Mouse (Mus musculus) neural tube, embryonic 14.5 days (tissue): ENCODE data around the gene Sf3b5. TPM values are rescaled to one million over a fixed set of nuclear protein-coding genes. Genes with fewer than 3 reads are reported as not detected.

Experiments
- ATAC-seq: fragments of 200-750 bp; cut with Nextera tagmentation; 2 replicates; pipeline ENCODE4 v1.8.0; 2017; ENCODE audit warnings: low read depth, mild to moderate bottlenecking, moderate TSS enrichment, moderate library complexity
- H3K27ac ChIP-seq: fragments of 300-500 bp; sonication (generic); 2 replicates; pipeline ENCODE4 v1.5.1; 2014; ENCODE audit warnings: low read depth, mild to moderate bottlenecking, control low read depth, low read length, moderate library complexity, mixed read lengths
- H3K27me3 ChIP-seq: fragments of 300-500 bp; sonication (generic); 2 replicates; pipeline ENCODE4 v1.6.1; 2014; ENCODE audit warnings: low read length; ENCODE audit not compliant: control insufficient read depth, insufficient read depth
- H3K36me3 ChIP-seq: fragments of 300-500 bp; sonication (generic); 2 replicates; pipeline ENCODE4 v1.6.1; 2014; ENCODE audit warnings: low read length, mixed read lengths; ENCODE audit not compliant: control insufficient read depth, insufficient read depth
- H3K4me1 ChIP-seq: fragments of 300-500 bp; sonication (generic); 2 replicates; pipeline ENCODE4 v1.6.1; 2014; ENCODE audit warnings: low read length; ENCODE audit not compliant: control insufficient read depth, insufficient read depth
- H3K4me2 ChIP-seq: fragments of 300-500 bp; sonication (generic); 2 replicates; pipeline ENCODE4 v1.6.1; 2014; ENCODE audit warnings: mild to moderate bottlenecking, low read depth, low read length, control low read depth
- H3K4me3 ChIP-seq: fragments of 300-500 bp; sonication (generic); 2 replicates; pipeline ENCODE4 v1.5.1; 2014; ENCODE audit warnings: low read depth, low read length, control low read depth, mixed read lengths
- H3K9ac ChIP-seq: fragments of 300-500 bp; sonication (generic); replicated peaks from 2 replicates; pipeline ENCODE4 v1.6.1; 2014; ENCODE audit warnings: low read depth, mild to moderate bottlenecking, control low read depth, low read length, mixed read lengths
- H3K9me3 ChIP-seq: fragments of 300-500 bp; sonication (generic); 2 replicates; pipeline ENCODE4 v1.6.1; 2016; ENCODE audit warnings: low read length; ENCODE audit not compliant: control insufficient read depth
- WGBS: fragments of 180-500 bp; shearing (Covaris S2); extraction: QIAGEN DNeasy Blood & Tissue Kit; methylation state at CpG from one replicate; pipeline ENCODE4 v1.1.7; 2014; 5-methylcytosine and 5-hydroxymethylcytosine counted together
- polyA plus RNA-seq: library from polyadenylated mRNA; unstranded; fragments of >200 nt; fragmentation: Nextera tagmentation; extraction: Ambion mirVana; gene quantifications from 2 replicates; pipeline ENCODE4 v1.2.1, GENCODE M21; 2014

Gene Sf3b5
- polyA plus RNA-seq, 1 experiment from 2014 or later = 28.0 TPM

DNA sequence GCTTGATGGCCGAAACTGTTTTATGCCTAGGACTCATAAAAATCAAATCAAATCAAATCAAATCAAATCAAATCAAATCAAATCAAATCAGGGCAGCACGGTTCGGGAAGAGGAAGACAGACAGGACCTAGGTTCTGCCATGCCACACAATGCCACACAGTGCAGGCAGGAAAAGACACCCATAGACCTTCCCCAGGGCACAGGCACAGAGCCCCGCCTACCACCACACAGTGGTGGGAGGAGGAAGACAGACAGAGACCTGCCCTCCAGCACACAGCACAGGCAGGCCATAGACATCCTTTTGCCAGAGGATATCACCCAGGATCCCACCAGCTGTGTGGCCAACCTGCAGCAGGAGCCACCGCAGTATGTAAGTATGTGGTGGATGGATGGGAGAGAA is 13.2 kb upstream of the Sf3b5 start:
- no peak for ATAC-seq
- Histone ChIP-seq H3K27ac (no peak overlapping the region), H3K9ac (no peak overlapping the region), H3K4me2 (no peak overlapping the region), H3K4me1 (no peaks in the 10 kb centered on the region), H3K4me3 (no peak overlapping the region), H3K36me3 (no peaks in the 10 kb centered on the region), H3K9me3 (no peaks in the 10 kb centered on the region), H3K27me3 (no peaks in the 10 kb centered on the region)
- WGBS = 87% methylated on average over 5 of the region's 5 CpGs

DNA sequence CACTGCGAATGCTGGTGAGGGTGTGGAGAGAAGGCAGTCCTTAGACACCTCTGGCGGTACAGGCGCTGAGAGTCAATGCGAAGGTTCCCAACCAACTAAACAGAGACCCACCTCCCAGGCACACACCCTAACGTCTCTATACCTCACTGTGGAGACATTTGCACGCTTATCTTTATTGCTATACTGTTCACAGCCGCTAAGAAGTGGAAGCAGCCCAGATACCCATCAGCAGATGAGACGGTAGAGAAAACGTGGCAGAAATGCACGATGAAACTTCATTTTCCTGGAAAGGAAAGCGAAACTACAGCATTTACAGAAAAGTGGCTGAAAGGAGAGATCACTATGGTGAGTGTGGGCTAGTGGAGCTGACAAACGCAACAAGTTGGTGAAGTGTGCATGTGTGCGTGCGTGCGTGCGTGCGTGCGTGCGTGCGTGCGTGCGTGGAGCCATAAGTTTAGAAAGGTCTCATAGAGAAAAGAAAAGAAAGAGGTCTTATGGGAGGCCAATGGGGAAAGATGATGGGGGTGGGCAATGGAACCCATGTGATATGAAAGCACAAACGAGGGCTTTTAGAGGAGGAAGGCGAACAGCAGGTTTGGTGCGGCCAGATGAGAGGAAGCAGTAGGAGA is 11.6 kb upstream of the Sf3b5 start:
- Histone ChIP-seq H3K27me3 (no peaks in the 10 kb centered on the region), H3K9me3 (no peaks in the 10 kb centered on the region), H3K4me3 (no peak overlapping the region), H3K36me3 (no peaks in the 10 kb centered on the region), H3K4me2 (no peak overlapping the region), H3K27ac (no peak overlapping the region), H3K9ac (no peak overlapping the region), H3K4me1 (no peaks in the 10 kb centered on the region)
- WGBS = 91% methylated on average over 25 of the region's 25 CpGs
- no peak for ATAC-seq

- peak; percentile 86 for ATAC-seq
- no peak overlapping the region for H3K4me3 ChIP-seq
- H3K9me3 ChIP-seq = no peaks in the 10 kb centered on the region
- no peak overlapping the region for H3K4me2 ChIP-seq
- no peak overlapping the region for H3K27ac ChIP-seq
- H3K4me1 ChIP-seq = no peaks in the 10 kb centered on the region
- no peaks in the 10 kb centered on the region for H3K36me3 ChIP-seq
- 47% methylated on average over 17 of the region's 17 CpGs for WGBS
- no peak overlapping the region for H3K9ac ChIP-seq
- no peaks in the 10 kb centered on the region for H3K27me3 ChIP-seq
Measured at GRCm38 (mm10) chr10:12996736-12997477, 8.2 kb upstream of the Sf3b5 start.

DNA sequence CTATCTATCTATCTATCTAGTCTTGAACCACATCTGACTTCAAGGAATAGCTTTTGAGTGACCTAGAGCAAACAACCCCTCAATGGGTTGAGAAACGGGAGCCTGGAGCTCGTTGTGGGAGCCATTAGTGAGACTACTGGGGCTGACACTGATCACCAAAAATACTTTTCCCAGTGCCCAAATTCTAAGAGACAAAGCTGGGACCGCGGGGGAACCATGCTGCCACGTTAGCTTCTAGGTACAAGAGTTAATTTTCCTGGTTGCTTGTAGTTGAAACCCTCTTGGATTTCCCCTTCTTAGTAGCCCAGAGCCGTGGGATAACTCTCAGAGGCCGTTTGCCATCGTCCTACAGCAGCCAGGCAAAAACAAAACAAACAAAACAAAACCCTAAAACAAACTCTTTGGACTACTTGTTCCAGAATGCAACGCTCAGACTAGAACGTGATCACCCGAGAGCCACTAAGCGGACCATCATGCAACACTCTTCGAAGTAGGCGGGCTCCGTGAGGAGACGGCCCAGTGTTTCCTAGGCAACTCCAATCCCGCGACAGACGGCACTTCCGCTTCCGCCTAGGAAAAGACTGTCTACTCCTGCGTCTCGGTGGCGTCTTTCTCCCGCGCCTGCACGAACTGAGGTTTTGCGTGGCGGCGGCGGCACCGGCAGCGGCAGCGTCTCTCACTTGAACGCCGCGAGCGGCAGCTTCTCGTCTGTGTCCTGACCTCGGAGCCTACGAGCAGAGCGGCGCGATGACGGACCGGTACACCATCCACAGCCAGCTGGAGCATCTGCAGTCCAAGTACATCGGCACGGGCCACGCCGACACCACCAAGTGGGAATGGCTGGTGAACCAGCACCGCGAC is 3.0 kb downstream of the Sf3b5 start:
- ATAC-seq = peak; percentile 100

GRCm38 (mm10) chr10:13008737-13009121 is 3.6 kb downstream of the Sf3b5 start:
- H3K9me3 ChIP-seq = no peaks in the 10 kb centered on the region
- ATAC-seq = peak; percentile 31; the same call in 1 of the 2 replicates

More for the DNA sequence above, 3.0 kb downstream of the Sf3b5 start:
- Histone ChIP-seq H3K4me2 (peak overlapping the region; percentile 57), H3K27me3 (0 out of 2 replicates have a peak, but pooled peaks cover 3% of the 10 kb centered on the region), H3K9ac (peak overlapping the region; percentile 72), H3K4me1 (peaks cover 8% of the 10 kb centered on the region; the same call in 1 of the 2 replicates), H3K9me3 (no peaks in the 10 kb centered on the region), H3K4me3 (peak overlapping the region; percentile 77), H3K27ac (peak overlapping the region; percentile 72; the same call in 1 of the 2 replicates), H3K36me3 (no peaks in the 10 kb centered on the region)
- WGBS = 3% methylated on average over 52 of the region's 52 CpGs

DNA sequence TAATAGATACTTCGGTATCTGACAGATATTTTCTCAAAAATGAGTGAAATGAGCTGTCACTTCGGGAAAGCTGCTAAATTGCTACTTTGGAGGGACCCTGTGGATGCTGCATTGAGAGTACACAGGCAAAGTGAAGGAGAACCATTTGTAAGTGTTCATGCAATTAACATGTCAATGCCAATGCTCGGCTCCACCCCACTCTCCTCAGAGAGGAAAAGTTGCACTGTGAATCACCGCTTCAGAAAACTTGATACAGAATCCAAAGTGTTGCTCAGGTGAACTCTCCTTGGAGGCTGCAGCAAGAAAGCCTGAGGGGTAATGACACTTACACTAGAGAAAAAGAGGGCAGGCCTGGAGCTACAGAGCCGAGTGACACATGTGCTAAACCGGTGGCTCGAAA is 8.9 kb downstream of the Sf3b5 start:
- Histone ChIP-seq H3K27me3 (no peaks in the 10 kb centered on the region), H3K27ac (no peak overlapping the region), H3K9ac (no peak overlapping the region), H3K4me2 (no peak overlapping the region), H3K4me1 (peaks cover 7% of the 10 kb centered on the region; the same call in 1 of the 2 replicates), H3K9me3 (no peaks in the 10 kb centered on the region), H3K36me3 (no peaks in the 10 kb centered on the region), H3K4me3 (no peak overlapping the region)
- no peak for ATAC-seq
- WGBS = 71% methylated on average over 7 of the region's 7 CpGs

More at GRCm38 (mm10) chr10:13008737-13009121, 3.6 kb downstream of the Sf3b5 start:
- peak overlapping the region; percentile 57 for H3K4me2 ChIP-seq
- 0 out of 2 replicates have a peak, but pooled peaks cover 3% of the 10 kb centered on the region for H3K27me3 ChIP-seq
- H3K27ac ChIP-seq = peak overlapping the region; percentile 72; the same call in 1 of the 2 replicates
- H3K9ac ChIP-seq = peak overlapping the region; percentile 72
- H3K4me3 ChIP-seq = peak overlapping the region; percentile 77
- WGBS = under 1% methylated on average over 29 of the region's 29 CpGs
- no peaks in the 10 kb centered on the region for H3K36me3 ChIP-seq
- peaks cover 8% of the 10 kb centered on the region; the same call in 1 of the 2 replicates for H3K4me1 ChIP-seq

- H3K27ac ChIP-seq = no peak overlapping the region
- no peaks in the 10 kb centered on the region for H3K36me3 ChIP-seq
- peak; percentile 52 for ATAC-seq
- no peaks in the 10 kb centered on the region for H3K9me3 ChIP-seq
- H3K4me2 ChIP-seq = no peak overlapping the region
- no peaks in the 10 kb centered on the region for H3K27me3 ChIP-seq
- no peaks in the 10 kb centered on the region for H3K4me1 ChIP-seq
- WGBS = 26% methylated on average over 4 of the region's 4 CpGs
- no peak overlapping the region for H3K4me3 ChIP-seq
- no peak overlapping the region for H3K9ac ChIP-seq
Measured at GRCm38 (mm10) chr10:13016573-13016972, 11.4 kb downstream of the Sf3b5 start.

DNA sequence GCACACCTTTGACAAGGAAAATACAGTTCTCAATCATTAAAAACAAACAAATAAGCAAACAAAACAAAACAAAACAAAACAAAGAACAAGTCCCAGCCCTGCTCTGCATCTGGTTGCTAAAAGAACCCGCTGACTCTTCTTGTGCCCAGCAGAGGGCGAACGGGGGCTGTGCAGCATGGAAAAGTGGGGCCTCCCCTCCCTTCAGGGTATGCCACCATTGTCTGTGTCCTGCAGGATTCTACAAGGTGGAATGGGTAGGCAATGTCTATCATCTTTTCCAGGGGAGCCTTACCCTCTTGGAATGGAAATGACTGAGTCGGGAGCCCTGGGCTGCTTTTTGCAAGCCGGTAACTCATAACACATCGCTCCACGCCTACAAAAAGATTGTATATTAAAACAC is 13.4 kb downstream of the Sf3b5 start:
- Histone ChIP-seq H3K36me3 (no peaks in the 10 kb centered on the region), H3K4me1 (no peaks in the 10 kb centered on the region), H3K27ac (no peak overlapping the region), H3K9me3 (no peaks in the 10 kb centered on the region), H3K4me2 (no peak overlapping the region), H3K4me3 (no peak overlapping the region), H3K27me3 (no peaks in the 10 kb centered on the region), H3K9ac (no peak overlapping the region)
- ATAC-seq = peak; percentile 59; the same call in 1 of the 2 replicates
- 69% methylated on average over 7 of the region's 7 CpGs for WGBS
